Mouse (Mus musculus): ENCODE results near the gene Msantd1.

- TF ChIP-seq POLR2A (IDR thresholded peaks at IDR 0.05; ENCODE audit: low read depth, low read length): no peak
- no peak for TF ChIP-seq CTCF (conservative IDR thresholded peaks at IDR 0.05; ENCODE audit: insufficient read depth, insufficient read length, low read depth, low read length)
These were observed 14.7 kb downstream of the Msantd1 start for GRCm38 (mm10) chr5:34922531-34922930.

Measured in kidney, adult 2 months (tissue).